Mouse (Mus musculus) intestine, postnatal 0 days (tissue): Measurements from ENCODE around the gene Ppp1r12b. TPM values are rescaled to one million over a fixed set of nuclear protein-coding genes. Genes with fewer than 3 reads are reported as not detected.

Experiments used
- ATAC-seq: fragments of 200-750 bp; cut with Nextera tagmentation; 2 replicates; pipeline ENCODE4 v1.8.0; 2017; ENCODE audit warnings: mild to moderate bottlenecking, moderate TSS enrichment, moderate library complexity
- H3K27ac ChIP-seq: fragments of 300-500 bp; sonication (generic); 2 replicates; pipeline ENCODE4 v1.5.1; 2014; ENCODE audit warnings: mild to moderate bottlenecking, low read depth, low read length, moderate library complexity
- H3K27me3 ChIP-seq: fragments of 300-500 bp; sonication (generic); replicated peaks from 2 replicates; pipeline ENCODE4 v1.6.1; 2014; ENCODE audit warnings: low read length, mixed read lengths; ENCODE audit not compliant: control insufficient read depth, insufficient read depth
- H3K36me3 ChIP-seq: fragments of 300-500 bp; sonication (generic); 2 replicates; pipeline ENCODE4 v1.6.1; 2014; ENCODE audit warnings: mild to moderate bottlenecking, moderate library complexity; ENCODE audit not compliant: control insufficient read depth, insufficient read depth
- H3K4me1 ChIP-seq: fragments of 300-500 bp; sonication (generic); replicated peaks from 2 replicates; pipeline ENCODE4 v1.6.1; 2014; ENCODE audit warnings: antibody characterized with exemption, low read length, mixed read lengths; ENCODE audit not compliant: control insufficient read depth, insufficient read depth
- H3K4me2 ChIP-seq: fragments of 300-500 bp; sonication (generic); replicated peaks from 2 replicates; pipeline ENCODE4 v1.6.1; 2014; ENCODE audit warnings: low read depth, mild to moderate bottlenecking, moderate library complexity
- H3K4me3 ChIP-seq: fragments of 300-500 bp; sonication (generic); 2 replicates; pipeline ENCODE4 v1.5.1; 2014; ENCODE audit warnings: low read depth, low read length
- H3K9ac ChIP-seq: fragments of 300-500 bp; sonication (generic); 2 replicates; pipeline ENCODE4 v1.6.1; 2014; ENCODE audit warnings: mild to moderate bottlenecking, low read depth, low read length
- H3K9me3 ChIP-seq: fragments of 300-500 bp; sonication (generic); 2 replicates; pipeline ENCODE4 v1.6.1; 2016; ENCODE audit warnings: mixed run types; ENCODE audit not compliant: control insufficient read depth
- CTCF ChIP-seq: sonication (generic); IDR thresholded peaks from 2 replicates; pipeline ENCODE4 v1.5.1; 2016; ENCODE audit warnings: low read depth, mild to moderate bottlenecking, control low read depth, antibody characterized with exemption, moderate library complexity
- WGBS: fragments of 180-500 bp; shearing (Covaris S2); extraction: QIAGEN DNeasy Blood & Tissue Kit; methylation state at CpG from one replicate; pipeline ENCODE4 v1.1.7; 2014; 5-methylcytosine and 5-hydroxymethylcytosine counted together
- polyA plus RNA-seq: library from polyadenylated mRNA; unstranded; fragments of >200 nt; fragmentation: Nextera tagmentation; extraction: Ambion mirVana; gene quantifications from 2 replicates; pipeline ENCODE4 v1.2.1, GENCODE M21; 2015

Gene Ppp1r12b
- polyA plus RNA-seq: 11.5 and 13.0 TPM in 2 replicates

DNA sequence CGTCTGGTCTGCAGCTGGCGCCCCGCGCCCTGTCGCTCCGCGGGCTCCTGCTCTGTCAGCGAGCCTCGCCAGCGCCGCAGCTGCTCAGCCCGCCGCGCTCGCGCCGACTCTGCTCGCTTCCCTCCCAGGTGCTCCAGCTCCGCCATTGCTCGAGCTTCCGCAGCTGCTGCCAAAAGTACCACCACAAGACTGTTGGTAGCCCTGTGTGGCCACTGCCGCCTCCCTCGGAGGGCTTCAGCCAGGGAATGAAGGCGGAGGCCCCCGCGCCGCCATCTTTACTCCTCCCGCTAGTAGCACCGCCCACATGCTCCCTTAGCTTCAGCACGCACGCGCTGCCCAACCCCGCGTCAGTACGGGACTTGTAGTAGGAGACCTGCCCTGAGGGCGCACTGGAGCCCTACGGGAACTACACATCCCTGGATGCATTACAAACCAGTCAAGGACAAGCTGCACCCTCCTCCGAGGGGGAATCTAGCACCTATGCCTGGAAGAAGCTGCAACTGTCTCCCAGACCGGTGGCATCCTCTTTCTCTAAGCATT lies at the start of gene Ppp1r12b:
TSS of gene Ppp1r12b (minus strand) at position 306 of the 540 bp plus-strand sequence.
- Histone ChIP-seq H3K4me2 (peak within 1 kb of the TSS; percentile 80), H3K9ac (peak within 1 kb of the TSS; percentile 72), H3K27ac (peak within 1 kb of the TSS; percentile 64; the same call in 1 of the 2 replicates), H3K4me1 (peaks cover 7% of the 10 kb centered on the region; the same call in 1 of the 2 replicates), H3K4me3 (peak within 1 kb of the TSS; percentile 93), H3K27me3 (no peaks in the 10 kb centered on the region), H3K9me3 (no peaks in the 10 kb centered on the region), H3K36me3 (no peaks in the 10 kb centered on the region)
- peak; percentile 97 for ATAC-seq
- WGBS: 1% methylated on average over 38 of the region's 39 CpGs
- peak; percentile 61 for TF ChIP-seq CTCF

DNA sequence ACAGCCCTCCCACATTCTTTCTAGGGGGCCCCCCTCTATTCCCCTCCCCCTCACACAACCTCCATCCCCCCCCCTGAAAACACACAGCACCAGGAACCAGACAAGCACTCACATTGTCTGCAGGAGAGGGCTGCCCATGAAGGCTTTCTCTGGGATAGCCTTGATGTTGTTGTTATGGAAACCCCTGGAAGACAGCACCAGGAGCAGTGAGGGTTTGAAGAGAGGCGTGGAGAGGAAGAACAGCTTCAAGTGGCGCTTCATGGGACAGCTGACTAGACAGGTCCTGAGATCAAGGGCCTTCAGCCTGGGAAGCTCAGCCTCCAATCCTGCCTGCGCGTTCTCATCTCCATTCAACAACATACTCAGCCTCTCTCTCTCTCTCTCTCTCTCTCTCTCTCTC lies 47.6 kb upstream of the Ppp1r12b start:
- TF ChIP-seq CTCF: no peak
- Histone ChIP-seq H3K9ac (no peak overlapping the region), H3K4me2 (no peak overlapping the region), H3K36me3 (no peaks in the 10 kb centered on the region), H3K9me3 (no peaks in the 10 kb centered on the region), H3K4me3 (no peak overlapping the region), H3K27ac (no peak overlapping the region), H3K4me1 (no peaks in the 10 kb centered on the region), H3K27me3 (no peaks in the 10 kb centered on the region)
- 59% methylated on average over 4 of the region's 4 CpGs for WGBS
- no peak for ATAC-seq

DNA sequence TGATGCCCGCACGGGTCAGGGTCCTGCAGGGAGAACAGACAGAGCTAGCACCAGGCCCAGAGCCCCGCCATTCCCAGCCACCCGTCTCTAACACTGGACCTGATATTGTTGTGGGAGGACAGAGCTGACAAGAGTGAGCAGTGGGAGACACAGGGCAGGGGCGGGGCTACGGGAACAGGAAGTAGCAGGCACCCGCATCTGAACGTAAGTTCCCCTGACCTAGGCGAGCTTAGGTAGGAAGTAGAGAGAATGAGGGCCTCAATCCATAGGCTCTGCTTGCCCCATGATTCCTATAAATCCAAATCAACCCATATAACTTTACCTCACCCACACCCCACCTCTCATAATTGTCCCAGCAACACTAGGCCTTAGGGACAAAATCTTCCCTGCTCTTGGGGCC lies 44.8 kb upstream of the Ppp1r12b start:
- Histone ChIP-seq H3K9ac (no peak overlapping the region), H3K4me1 (no peaks in the 10 kb centered on the region), H3K9me3 (no peaks in the 10 kb centered on the region), H3K4me2 (no peak overlapping the region), H3K4me3 (no peak overlapping the region), H3K36me3 (no peaks in the 10 kb centered on the region), H3K27ac (no peak overlapping the region), H3K27me3 (no peaks in the 10 kb centered on the region)
- TF ChIP-seq CTCF: no peak
- no peak for ATAC-seq
- 79% methylated on average over 9 of the region's 9 CpGs for WGBS

GRCm38 (mm10) chr1:134998231-134998630 lies 42.5 kb upstream of the Ppp1r12b start:
- Histone ChIP-seq H3K36me3 (no peaks in the 10 kb centered on the region), H3K4me2 (no peak overlapping the region), H3K27me3 (no peaks in the 10 kb centered on the region), H3K27ac (no peak overlapping the region), H3K4me1 (no peaks in the 10 kb centered on the region), H3K9me3 (no peaks in the 10 kb centered on the region), H3K4me3 (no peak overlapping the region), H3K9ac (no peak overlapping the region)
- ATAC-seq: no peak
- TF ChIP-seq CTCF: no peak
- 85% methylated on average over 8 of the region's 8 CpGs for WGBS

- H3K36me3 ChIP-seq: no peaks in the 10 kb centered on the region
- H3K9ac ChIP-seq: no peak overlapping the region
- ATAC-seq: no peak
- no peak for TF ChIP-seq CTCF
- no peaks in the 10 kb centered on the region for H3K9me3 ChIP-seq
- 74% methylated on average over 5 of the region's 5 CpGs for whole genome bisulfite sequencing
- no peaks in the 10 kb centered on the region for H3K4me1 ChIP-seq
- H3K4me3 ChIP-seq: no peak overlapping the region
- no peak overlapping the region for H3K4me2 ChIP-seq
- no peaks in the 10 kb centered on the region for H3K27me3 ChIP-seq
- no peak overlapping the region for H3K27ac ChIP-seq
Observed at GRCm38 (mm10) chr1:134997568-134997967, 41.8 kb upstream of the Ppp1r12b start.

DNA sequence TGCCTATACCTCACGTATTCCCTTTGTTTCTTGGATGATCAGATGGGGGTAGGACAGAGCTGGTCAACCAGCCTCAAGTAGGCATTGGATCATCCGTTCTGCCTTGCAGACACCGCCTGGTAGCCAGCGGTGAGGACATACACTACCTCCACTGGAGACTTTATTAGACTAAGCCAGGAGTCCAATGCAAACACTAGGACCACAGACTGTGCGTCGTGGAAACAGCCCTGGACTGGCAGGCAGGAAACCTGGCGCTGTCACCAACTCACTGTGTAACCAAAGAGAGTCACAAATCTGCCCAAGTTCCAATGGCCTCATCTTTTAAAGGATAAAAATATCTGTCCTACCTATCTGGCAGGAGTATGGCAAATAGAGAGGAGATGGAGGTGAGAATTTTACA lies 40.7 kb upstream of the Ppp1r12b start:
- H3K4me1 ChIP-seq: no peaks in the 10 kb centered on the region
- no peak overlapping the region for H3K4me2 ChIP-seq
- no peak for TF ChIP-seq CTCF
- H3K9ac ChIP-seq: no peak overlapping the region
- WGBS: 86% methylated on average over 7 of the region's 7 CpGs
- H3K4me3 ChIP-seq: no peak overlapping the region
- no peaks in the 10 kb centered on the region for H3K27me3 ChIP-seq
- H3K27ac ChIP-seq: no peak overlapping the region
- ATAC-seq: no peak
- H3K36me3 ChIP-seq: no peaks in the 10 kb centered on the region
- no peaks in the 10 kb centered on the region for H3K9me3 ChIP-seq

- ATAC-seq: no peak
- Histone ChIP-seq H3K4me1 (no peaks in the 10 kb centered on the region), H3K9ac (no peak overlapping the region), H3K27ac (no peak overlapping the region), H3K4me3 (no peak overlapping the region), H3K9me3 (no peaks in the 10 kb centered on the region), H3K4me2 (no peak overlapping the region), H3K27me3 (no peaks in the 10 kb centered on the region), H3K36me3 (no peaks in the 10 kb centered on the region)
- WGBS: 0% methylated on average over 1 of the region's 1 CpGs
- TF ChIP-seq CTCF: no peak
Observed at GRCm38 (mm10) chr1:134995954-134996353, 40.2 kb upstream of the Ppp1r12b start.
